Mouse (Mus musculus) megakaryocyte, embryonic 14.5 days (primary cell): ENCODE results near the gene Ppm1m.

ENCODE experiments used
- FLI1 ChIP-seq: IDR thresholded peaks from 2 replicates; pipeline ENCODE4 v1.6.1; 2012; ENCODE audit warnings: low read length, inconsistent platforms, mixed read lengths
- GATA1 ChIP-seq: IDR thresholded peaks from 3 replicates; pipeline ENCODE4 v1.6.1; 2012; ENCODE audit warnings: mixed read lengths, low read length, inconsistent platforms, borderline replicate concordance

GRCm38 (mm10) chr9:106237878-106238277 is 38.3 kb upstream of the Ppm1m start:
- no peak for TF ChIP-seq GATA1
- TF ChIP-seq FLI1 = no peak
